Mouse (Mus musculus) E14TG2a.4 (cell line): ENCODE data around the gene Tmem30b.

ENCODE experiments used
- H3K27me3 ChIP-seq: 2 replicates; pipeline ENCODE4 v1.6.1; 2014; ENCODE audit warnings: low read length, control low read depth; ENCODE audit not compliant: insufficient read depth
- H3K36me3 ChIP-seq: 2 replicates; pipeline ENCODE4 v1.6.1; 2014; ENCODE audit warnings: low read length, control low read depth; ENCODE audit not compliant: insufficient read depth
- H3K4me1 ChIP-seq: replicated peaks from 2 replicates; pipeline ENCODE4 v1.6.1; 2014; ENCODE audit warnings: low read depth, low read length, control low read depth
- H3K4me3 ChIP-seq: replicated peaks from 2 replicates; pipeline ENCODE4 v1.5.1; 2014; ENCODE audit warnings: mild to moderate bottlenecking, low read length
- H3K9me3 ChIP-seq: 2 replicates; pipeline ENCODE4 v1.6.1; 2014; ENCODE audit warnings: low read length, control low read depth
- CTCF ChIP-seq: conservative IDR thresholded peaks from 2 replicates; pipeline ENCODE4 v1.5.1; 2014; ENCODE audit warnings: low read length
- NANOG ChIP-seq: IDR thresholded peaks from 2 replicates; pipeline ENCODE4 v1.6.1; 2014; ENCODE audit warnings: borderline replicate concordance, low read length, mixed read lengths
- POU5F1 ChIP-seq: IDR thresholded peaks from 2 replicates; pipeline ENCODE4 v1.6.1; 2014; ENCODE audit warnings: low read length, borderline replicate concordance

The Tmem30b gene

GRCm38 (mm10) chr12:73585241-73585801 lies 39.1 kb upstream of the Tmem30b start:
- Histone ChIP-seq H3K4me1 (peaks cover 22% of the 10 kb centered on the region), H3K27me3 (peaks cover 62% of the 10 kb centered on the region), H3K4me3 (peak overlapping the region; percentile 86), H3K9me3 (no peaks in the 10 kb centered on the region), H3K36me3 (no peaks in the 10 kb centered on the region)
- TF ChIP-seq POU5F1, result no peak
- TF ChIP-seq CTCF, result no peak
- no peak for TF ChIP-seq NANOG

GRCm38 (mm10) chr12:73584610-73585240 lies 38.5 kb upstream of the Tmem30b start, which contains the start of gene Prkch:
Gene Prkch (plus strand): TSS chr12:73584796.
- TF ChIP-seq CTCF, result no peak
- TF ChIP-seq NANOG, result no peak
- no peak for TF ChIP-seq POU5F1

GRCm38 (mm10) chr12:73583813-73584609 lies 37.8 kb upstream of the Tmem30b start:
- Histone ChIP-seq H3K4me1 (peaks cover 22% of the 10 kb centered on the region), H3K27me3 (peaks cover 70% of the 10 kb centered on the region), H3K4me3 (peak overlapping the region; percentile 86), H3K9me3 (no peaks in the 10 kb centered on the region), H3K36me3 (no peaks in the 10 kb centered on the region)
- no peak for TF ChIP-seq NANOG
- no peak for TF ChIP-seq POU5F1
- TF ChIP-seq CTCF, result peak; percentile 16; the same call in 1 of the 2 replicates

More at GRCm38 (mm10) chr12:73584610-73585240, 38.5 kb upstream of the Tmem30b start, which contains the start of gene Prkch:
- H3K4me1 ChIP-seq, result peaks cover 22% of the 10 kb centered on the region
- H3K4me3 ChIP-seq, result peak within 1 kb of the TSS; percentile 86
- no peaks in the 10 kb centered on the region for H3K9me3 ChIP-seq
- H3K36me3 ChIP-seq, result no peaks in the 10 kb centered on the region
- peaks cover 68% of the 10 kb centered on the region for H3K27me3 ChIP-seq

GRCm38 (mm10) chr12:73583318-73583717 lies 37.1 kb upstream of the Tmem30b start:
- no peaks in the 10 kb centered on the region for H3K36me3 ChIP-seq
- H3K4me3 ChIP-seq, result no peak overlapping the region
- no peak for TF ChIP-seq POU5F1
- no peak for TF ChIP-seq CTCF
- no peak for TF ChIP-seq NANOG
- H3K9me3 ChIP-seq, result no peaks in the 10 kb centered on the region
- peaks cover 22% of the 10 kb centered on the region for H3K4me1 ChIP-seq
- H3K27me3 ChIP-seq, result peaks cover 66% of the 10 kb centered on the region

- TF ChIP-seq POU5F1 (no peak), CTCF (no peak), NANOG (no peak)
- Histone ChIP-seq H3K27me3 (peaks cover 55% of the 10 kb centered on the region), H3K36me3 (no peaks in the 10 kb centered on the region), H3K4me3 (no peak overlapping the region), H3K9me3 (no peaks in the 10 kb centered on the region), H3K4me1 (peaks cover 18% of the 10 kb centered on the region)
Measured at GRCm38 (mm10) chr12:73580811-73581210, 34.6 kb upstream of the Tmem30b start.

- TF ChIP-seq CTCF (no peak), NANOG (no peak), POU5F1 (no peak)
- no peaks in the 10 kb centered on the region for H3K4me1 ChIP-seq
- no peaks in the 10 kb centered on the region for H3K36me3 ChIP-seq
- H3K9me3 ChIP-seq, result no peaks in the 10 kb centered on the region
- no peak overlapping the region for H3K4me3 ChIP-seq
- peaks cover 29% of the 10 kb centered on the region for H3K27me3 ChIP-seq
Measured at GRCm38 (mm10) chr12:73578141-73578540, 31.9 kb upstream of the Tmem30b start.

GRCm38 (mm10) chr12:73574632-73575031 lies 28.4 kb upstream of the Tmem30b start:
- Histone ChIP-seq H3K4me1 (no peaks in the 10 kb centered on the region), H3K36me3 (no peaks in the 10 kb centered on the region), H3K4me3 (no peak overlapping the region), H3K27me3 (peaks cover 6% of the 10 kb centered on the region; the same call in 1 of the 2 replicates), H3K9me3 (peaks cover 8% of the 10 kb centered on the region)
- TF ChIP-seq POU5F1 (no peak), CTCF (no peak), NANOG (no peak)

GRCm38 (mm10) chr12:73565620-73565969 lies 19.4 kb upstream of the Tmem30b start:
- Histone ChIP-seq H3K4me3 (no peak overlapping the region), H3K36me3 (no peaks in the 10 kb centered on the region), H3K27me3 (no peaks in the 10 kb centered on the region), H3K9me3 (no peaks in the 10 kb centered on the region), H3K4me1 (no peaks in the 10 kb centered on the region)
- TF ChIP-seq NANOG, result no peak
- TF ChIP-seq CTCF, result no peak
- no peak for TF ChIP-seq POU5F1
